In genomic region chr1:34236254-34236723, GRCm38 (mm10) we compare ENCODE assay signal across 8 mouse cellular contexts.
DNase-seq lines count a peak whose midpoint lies in the region; ATAC-seq and TF ChIP-seq lines count a peak whose summit lies in the region.

No protein-coding gene starts in this region.

- peak; percentile 77 for ATAC-seq in hindbrain, embryonic 15.5 days (ENCODE audit: low FRiP score, low read depth)
- peak; percentile 78 for ATAC-seq in midbrain, embryonic 16.5 days

- intact Hi-C loops in left cerebral cortex, adult 2 months (cut with DNase I), result no loop called here

- TF ChIP-seq POLR2A in liver, adult 2 months (IDR thresholded peaks at IDR 0.05; ENCODE audit: extremely low read depth, insufficient read depth, low read length), result peak; percentile 75; the same call in 1 of the 2 replicates

- H3K4me1 ChIP-seq in hindbrain, embryonic 15.5 days (replicated peaks), result peaks cover 34% of the 10 kb centered on the region
- peaks cover 4% of the 10 kb centered on the region; the same call in 1 of the 2 replicates for H3K4me1 ChIP-seq in liver, adult 2 months (ENCODE audit: control insufficient read depth, insufficient read depth, low read length)
- peaks cover 28% of the 10 kb centered on the region for H3K4me1 ChIP-seq in midbrain, embryonic 16.5 days (ENCODE audit: control insufficient read depth, insufficient read depth, low read length)

- 0 out of 2 replicates have a peak, but pooled peaks cover 3% of the 10 kb centered on the region for H3K79me2 ChIP-seq in liver, adult 2 months (ENCODE audit: control insufficient read depth, insufficient read depth, low read length)

- H3K27me3 ChIP-seq in hindbrain, embryonic 15.5 days, result no peaks in the 10 kb centered on the region
- H3K27me3 ChIP-seq in liver, adult 2 months (ENCODE audit: control insufficient read depth, insufficient read depth, low read length), result no peaks in the 10 kb centered on the region
- no peaks in the 10 kb centered on the region for H3K27me3 ChIP-seq in midbrain, embryonic 16.5 days (ENCODE audit: control insufficient read depth, insufficient read depth, low read depth, low read length)

- H3K4me3 ChIP-seq in left cerebral cortex, adult 2 months, result peak overlapping the region; percentile 47
- peak overlapping the region; percentile 33 for H3K4me3 ChIP-seq in hindbrain, embryonic 15.5 days
- peak overlapping the region; percentile 58 for H3K4me3 ChIP-seq in liver, adult 2 months (ENCODE audit: insufficient read depth, low read depth, low read length)
- peak overlapping the region; percentile 31 for H3K4me3 ChIP-seq in midbrain, embryonic 16.5 days (ENCODE audit: low read depth, low read length)

- H3K9me3 ChIP-seq in hindbrain, embryonic 15.5 days, result no peaks in the 10 kb centered on the region
- no peaks in the 10 kb centered on the region for H3K9me3 ChIP-seq in midbrain, embryonic 16.5 days (replicated peaks; ENCODE audit: control insufficient read depth, low read length, poor library complexity, severe bottlenecking)

- 2% methylated on average over 28 of the region's 28 CpGs for WGBS in hindbrain, embryonic 15.5 days
- 1% methylated on average over 28 of the region's 28 CpGs for WGBS in liver, adult 2 months
- under 1% methylated on average over 28 of the region's 28 CpGs for WGBS in midbrain, embryonic 16.5 days

- no peak for TF ChIP-seq CTCF in left cerebral cortex, adult 2 months (IDR thresholded peaks at IDR 0.05)
- TF ChIP-seq CTCF in liver, adult 2 months (IDR thresholded peaks at IDR 0.05; ENCODE audit: low read depth, low read length), result no peak

- no peak overlapping the region for H3K27ac ChIP-seq in left cerebral cortex, adult 2 months
- H3K27ac ChIP-seq in hindbrain, embryonic 15.5 days (replicated peaks), result no peak overlapping the region
- H3K27ac ChIP-seq in liver, adult 2 months (replicated peaks; ENCODE audit: insufficient read depth, low read depth, low read length), result peak overlapping the region; percentile 88
- H3K27ac ChIP-seq in midbrain, embryonic 16.5 days (ENCODE audit: low read length), result no peak overlapping the region

- peak; percentile 18 to 23 for DNase-seq in left cerebral cortex, adult 2 months (ENCODE audit: extremely low spot score in 1 of 2, low spot score in 2 of 2)
- no peak for DNase-seq in left cerebral cortex, adult 9 months (ENCODE audit: low spot score in 2 of 2)
- DNase-seq in cerebellum, postnatal 10 days, result peak; percentile 47 to 65
- peak; percentile 53 to 58 for DNase-seq in gastrocnemius, adult 8-10 months (ENCODE audit: low spot score in 2 of 2)
- peak; percentile 77 for DNase-seq in liver, adult 2 months (ENCODE audit: extremely low read depth, low read depth, low spot score)
- DNase-seq in testis, postnatal 14 days (ENCODE audit: low spot score), result peak; percentile 43

- H3K4me2 ChIP-seq in hindbrain, embryonic 15.5 days, result peak overlapping the region; percentile 67
- H3K4me2 ChIP-seq in midbrain, embryonic 16.5 days (ENCODE audit: low read length), result peak overlapping the region; percentile 64

- peak overlapping the region; percentile 25 for H3K9ac ChIP-seq in hindbrain, embryonic 15.5 days
- H3K9ac ChIP-seq in liver, adult 2 months (ENCODE audit: low read depth, low read length), result peak overlapping the region; percentile 75
- H3K9ac ChIP-seq in midbrain, embryonic 16.5 days (ENCODE audit: low read depth, low read length), result peak overlapping the region; percentile 42

- H3K36me3 ChIP-seq in hindbrain, embryonic 15.5 days, result no peaks in the 10 kb centered on the region
- no peaks in the 10 kb centered on the region for H3K36me3 ChIP-seq in liver, adult 2 months (ENCODE audit: control insufficient read depth, insufficient read depth, low read length)
- H3K36me3 ChIP-seq in midbrain, embryonic 16.5 days (ENCODE audit: control insufficient read depth, insufficient read depth, low read length), result no peaks in the 10 kb centered on the region

Comparison
In these comparisons a context has a peak if more than half of its experiments do, and no peak if none do; other contexts are left out.
1. DNase-seq: peak in left cerebral cortex, adult 2 months (2 of 2), cerebellum, postnatal 10 days (2 of 2), gastrocnemius, adult 8-10 months (2 of 2), liver, adult 2 months (single experiment) and testis, postnatal 14 days (single experiment); none in left cerebral cortex, adult 9 months (0 of 2).
2. H3K9ac ChIP-seq: peak in every context shown above with its lines; median percentile 75 in liver, adult 2 months; 42 in midbrain, embryonic 16.5 days; 25 in hindbrain, embryonic 15.5 days.
3. Peak in every context shown above with its lines, with median percentiles within 50 percentile points of each other: H3K4me3 ChIP-seq.